Mouse (Mus musculus) c-Kit-negative CD71-positive TER-119-positive erythroid progenitor cells, embryonic 14.5 days (primary cell): Measurements from ENCODE around the gene Dctn1.

Experiments used
- DNase-seq: peaks from one replicate; pipeline ENCODE4 v3.0.0-alpha.2; 2013; ENCODE audit warnings: low read depth, low spot score

The Dctn1 gene

GRCm38 (mm10) chr6:83166243-83166630, 517 bp downstream of the Dctn1 start:
- peak; percentile 25 for DNase-seq

GRCm38 (mm10) chr6:83169872-83170271, 4.2 kb downstream of the Dctn1 start:
- DNase-seq: no peak

GRCm38 (mm10) chr6:83171063-83171462, 5.3 kb downstream of the Dctn1 start:
- no peak for DNase-seq

GRCm38 (mm10) chr6:83172240-83172920, 6.7 kb downstream of the Dctn1 start:
- DNase-seq: no peak

GRCm38 (mm10) chr6:83175996-83176395, 10.3 kb downstream of the Dctn1 start:
- DNase-seq: no peak

GRCm38 (mm10) chr6:83179390-83180117, 13.8 kb downstream of the Dctn1 start:
- DNase-seq: no peak

GRCm38 (mm10) chr6:83180605-83181004, 14.9 kb downstream of the Dctn1 start:
- no peak for DNase-seq

GRCm38 (mm10) chr6:83184858-83185435, 19.2 kb downstream of the Dctn1 start:
- no peak for DNase-seq

GRCm38 (mm10) chr6:83185895-83186861, 20.5 kb downstream of the Dctn1 start:
- no peak for DNase-seq

- DNase-seq: no peak
Observed at GRCm38 (mm10) chr6:83186946-83187345, 21.2 kb downstream of the Dctn1 start.

- DNase-seq: no peak
Observed at GRCm38 (mm10) chr6:83193571-83193970, 27.9 kb downstream of the Dctn1 start.

- no peak for DNase-seq
Observed at GRCm38 (mm10) chr6:83197345-83198004, 31.8 kb downstream of the Dctn1 start.

GRCm38 (mm10) chr6:83203320-83203719, 37.6 kb downstream of the Dctn1 start:
- no peak for DNase-seq

GRCm38 (mm10) chr6:83205851-83206250, 40.1 kb downstream of the Dctn1 start:
- no peak for DNase-seq

GRCm38 (mm10) chr6:83206321-83206720, 40.6 kb downstream of the Dctn1 start:
- DNase-seq: no peak

GRCm38 (mm10) chr6:83207361-83208049, 41.8 kb downstream of the Dctn1 start:
- no peak for DNase-seq

- no peak for DNase-seq
Observed at GRCm38 (mm10) chr6:83208050-83208400, 42.3 kb downstream of the Dctn1 start.

GRCm38 (mm10) chr6:83210495-83210894, 44.8 kb downstream of the Dctn1 start:
- no peak for DNase-seq

- DNase-seq: no peak
Observed at GRCm38 (mm10) chr6:83211526-83211925, 45.8 kb downstream of the Dctn1 start.

- peak; percentile 24 for DNase-seq
Observed at GRCm38 (mm10) chr6:83215002-83215666, 49.4 kb downstream of the Dctn1 start.
